In genomic region chr12:77495781-77496180, GRCm38 (mm10) we compare ENCODE assay signal across 16 mouse cellular contexts.
"Had no signal": no experiment of that assay in that cellular context is flagged by ENCODE, and none has a peak within 500 bp of the region (broad histone marks: within the 10 kb centered on the region; RNA-seq: fewer than 3 reads in every experiment).

No protein-coding gene starts in this region.

- H3K4me1 ChIP-seq: limb, embryonic 10.5 days; liver, embryonic 12.5 days; midbrain, embryonic 12.5 days; stomach, embryonic 15.5 days had no signal

- H3K36me3 ChIP-seq: limb, embryonic 10.5 days; liver, embryonic 12.5 days; midbrain, embryonic 12.5 days; neural tube, embryonic 13.5 days; stomach, embryonic 15.5 days had no signal

- H3K27me3 ChIP-seq: liver, embryonic 12.5 days; midbrain, embryonic 12.5 days; neural tube, embryonic 13.5 days; stomach, embryonic 15.5 days had no signal

- H3K27ac ChIP-seq: layer of hippocampus, adult 2 months; left cerebral cortex, adult 2 months; limb, embryonic 10.5 days; liver, embryonic 12.5 days; midbrain, embryonic 12.5 days; neural tube, embryonic 13.5 days; stomach, embryonic 15.5 days had no signal

- H3K4me2 ChIP-seq: liver, embryonic 12.5 days; lung, embryonic 14.5 days; midbrain, embryonic 12.5 days; neural tube, embryonic 13.5 days; stomach, embryonic 15.5 days had no signal

- H3K9ac ChIP-seq: liver, embryonic 12.5 days; lung, embryonic 14.5 days; midbrain, embryonic 12.5 days; neural tube, embryonic 13.5 days; stomach, embryonic 15.5 days had no signal

- H3K4me3 ChIP-seq: layer of hippocampus, adult 2 months; left cerebral cortex, adult 2 months; limb, embryonic 10.5 days; liver, embryonic 12.5 days; midbrain, embryonic 12.5 days; neural tube, embryonic 13.5 days; stomach, embryonic 15.5 days had no signal

- ATAC-seq: liver, embryonic 12.5 days; midbrain, embryonic 16.5 days had no signal

- H3K9me3 ChIP-seq: limb, embryonic 10.5 days; liver, embryonic 12.5 days; midbrain, embryonic 12.5 days; neural tube, embryonic 13.5 days; stomach, embryonic 15.5 days had no signal

- DNase-seq: kidney, postnatal 10 days; kidney, postnatal 4 days; lung, embryonic 14.5 days; lung, postnatal 14 days; retina, postnatal 1 day; right cerebral cortex, postnatal 4 days; spleen, adult 18-20 months; thymus, adult 2 months had no signal
